Mouse (Mus musculus) spleen, adult 12 weeks (tissue): Measurements from ENCODE around the gene Prpf40b.
"Not testable (repeated sequence)": the region's sequence is repeated elsewhere in the genome, so short reads cannot be mapped to it uniquely, and the experiment has no call there.

ENCODE experiments used
- DNase-seq: peaks from one replicate; pipeline ENCODE4 v3.0.0; 2022; ENCODE audit warnings: low spot score

Gene Prpf40b

GRCm38 (mm10) chr15:99294813-99295374 is at the start of gene Prpf40b:
Gene Prpf40b, plus strand, starts transcription at chr15:99295087.
- DNase-seq: peak; percentile 68

GRCm38 (mm10) chr15:99246736-99247135 is 48.2 kb upstream of the Prpf40b start:
- DNase-seq: not testable (repeated sequence)

GRCm38 (mm10) chr15:99248972-99249371 is 45.9 kb upstream of the Prpf40b start:
- no peak for DNase-seq

GRCm38 (mm10) chr15:99249938-99250337 is 44.9 kb upstream of the Prpf40b start:
- no peak for DNase-seq

GRCm38 (mm10) chr15:99251111-99251510 is 43.8 kb upstream of the Prpf40b start:
- not testable (repeated sequence) for DNase-seq

- peak; percentile 92 for DNase-seq
Observed at GRCm38 (mm10) chr15:99251626-99252380, 43.1 kb upstream of the Prpf40b start, which contains the start of gene Mcrs1. Gene Mcrs1, minus strand, starts transcription at chr15:99251961.

- DNase-seq: no peak
Observed at GRCm38 (mm10) chr15:99252381-99253174, 42.3 kb upstream of the Prpf40b start.

GRCm38 (mm10) chr15:99253175-99253479 is 41.8 kb upstream of the Prpf40b start:
- DNase-seq: not testable (repeated sequence)

GRCm38 (mm10) chr15:99253772-99254171 is 41.1 kb upstream of the Prpf40b start:
- DNase-seq: no peak

GRCm38 (mm10) chr15:99254477-99255005 is 40.3 kb upstream of the Prpf40b start:
- no peak for DNase-seq

GRCm38 (mm10) chr15:99255241-99255749 is 39.6 kb upstream of the Prpf40b start:
- DNase-seq: no peak

- DNase-seq: no peak
Observed at GRCm38 (mm10) chr15:99259167-99259729, 35.6 kb upstream of the Prpf40b start.

- DNase-seq: peak; percentile 14
Observed at GRCm38 (mm10) chr15:99259730-99260252, 35.1 kb upstream of the Prpf40b start.

- DNase-seq: no peak
Observed at GRCm38 (mm10) chr15:99262702-99263101, 32.2 kb upstream of the Prpf40b start.

GRCm38 (mm10) chr15:99264363-99264762 is 30.5 kb upstream of the Prpf40b start:
- no peak for DNase-seq

GRCm38 (mm10) chr15:99265679-99266078 is 29.2 kb upstream of the Prpf40b start:
- peak; percentile 21 for DNase-seq

- no peak for DNase-seq
Observed at GRCm38 (mm10) chr15:99276095-99276494, 18.8 kb upstream of the Prpf40b start.

GRCm38 (mm10) chr15:99278271-99278670 is 16.6 kb upstream of the Prpf40b start:
- DNase-seq: no peak

GRCm38 (mm10) chr15:99283456-99283855 is 11.4 kb upstream of the Prpf40b start:
- no peak for DNase-seq

- DNase-seq: no peak
Observed at GRCm38 (mm10) chr15:99284527-99285188, 10.2 kb upstream of the Prpf40b start.

- no peak for DNase-seq
Observed at GRCm38 (mm10) chr15:99285189-99285535, 9.7 kb upstream of the Prpf40b start.
